Mouse (Mus musculus) MEL (cell line): ENCODE results near the gene Dhrs11. TPM values are rescaled to one million over a fixed set of nuclear protein-coding genes. Genes with fewer than 3 reads are reported as not detected.
"Not testable (repeated sequence)": the region's sequence is repeated elsewhere in the genome, so short reads cannot be mapped to it uniquely, and the experiment has no call there.

ENCODE experiments used
- DNase-seq: peaks from one replicate; pipeline ENCODE4 v3.0.0; 2011; ENCODE audit warnings: low read depth, low spot score
- H3K27ac ChIP-seq: 2 replicates; pipeline ENCODE4 v1.5.1; 2012; ENCODE audit warnings: low read depth, mild to moderate bottlenecking, control low read depth, low read length, moderate library complexity; ENCODE audit not compliant: control insufficient read depth
- H3K27me3 ChIP-seq, 2 experiments: fragments of 150-350 bp in 1 of 2; sonication (generic) in 1 of 2; 2 replicates each; pipeline ENCODE4 v1.6.1; 2012; ENCODE audit warnings: low read length in 2 of 2, mild to moderate bottlenecking in 2 of 2, improper control_type of control experiment in 1 of 2, moderate library complexity in 1 of 2; ENCODE audit not compliant: insufficient read depth in 2 of 2, control insufficient read depth in 1 of 2
- H3K36me3 ChIP-seq, 2 experiments: 2 replicates each; pipeline ENCODE4 v1.6.1; 2012 to 2014; ENCODE audit warnings: low read length in 2 of 2, improper control_type of control experiment in 1 of 2, inconsistent platforms in 1 of 2, mild to moderate bottlenecking in 1 of 2; ENCODE audit not compliant: insufficient read depth in 2 of 2, control insufficient read depth in 1 of 2
- H3K4me1 ChIP-seq, 2 experiments: fragments of 150-350 bp in 1 of 2; sonication (generic) in 1 of 2; 2 replicates each; pipeline ENCODE4 v1.6.1; 2012; ENCODE audit warnings: low read length in 2 of 2, improper control_type of control experiment in 1 of 2, mild to moderate bottlenecking in 1 of 2; ENCODE audit not compliant: insufficient read depth in 2 of 2, control insufficient read depth in 1 of 2
- H3K4me3 ChIP-seq, 2 experiments: fragments of 150-350 bp in 1 of 2; sonication (generic) in 1 of 2; 2 replicates each; pipeline ENCODE4 v1.5.1; 2012; ENCODE audit warnings: low read depth in 2 of 2, low read length in 2 of 2, mild to moderate bottlenecking in 2 of 2, moderate library complexity in 2 of 2, control low read depth in 1 of 2, improper control_type of control experiment in 1 of 2; ENCODE audit not compliant: control insufficient read depth in 1 of 2, insufficient read depth in 1 of 2
- H3K79me2 ChIP-seq: 2 replicates; pipeline ENCODE4 v1.6.1; 2012; ENCODE audit warnings: mild to moderate bottlenecking, low read length, moderate library complexity; ENCODE audit not compliant: control insufficient read depth, poor library complexity, insufficient read depth
- H3K9ac ChIP-seq: 2 replicates; pipeline ENCODE4 v1.6.1; 2012; ENCODE audit warnings: low read depth, mild to moderate bottlenecking, control low read depth, low read length, moderate library complexity; ENCODE audit not compliant: control insufficient read depth, poor library complexity, severe bottlenecking
- H3K9me3 ChIP-seq: fragments of 150-350 bp; sonication (generic); replicated peaks from 2 replicates; pipeline ENCODE4 v1.6.1; 2012; ENCODE audit warnings: mild to moderate bottlenecking, low read length, improper control_type of control experiment, moderate library complexity; ENCODE audit not compliant: insufficient read depth
- BHLHE40 ChIP-seq: IDR thresholded peaks from 2 replicates; pipeline ENCODE4 v1.6.1; 2012; ENCODE audit warnings: low read depth, mild to moderate bottlenecking, inconsistent platforms, low read length, improper control_type of control experiment, borderline replicate concordance
- CHD2 ChIP-seq: IDR thresholded peaks from 2 replicates; pipeline ENCODE4 v1.6.1; 2011; ENCODE audit warnings: low read length, improper control_type of control experiment
- CTCF ChIP-seq, 3 experiments: IDR thresholded peaks in 2 of 3; conservative IDR thresholded peaks in 1 of 3; 2 replicates each; pipeline ENCODE4 v1.5.1; 2011 to 2012; ENCODE audit warnings: low read length in 3 of 3, low read depth in 2 of 3, mild to moderate bottlenecking in 2 of 3, improper control_type of control experiment in 1 of 3, inconsistent platforms in 1 of 3, mixed read lengths in 1 of 3, moderate library complexity in 1 of 3; ENCODE audit not compliant: control insufficient read depth in 1 of 3, insufficient read depth in 1 of 3, poor library complexity in 1 of 3, severe bottlenecking in 1 of 3
- E2F4 ChIP-seq: IDR thresholded peaks from 2 replicates; pipeline ENCODE4 v1.6.1; 2011; ENCODE audit warnings: low read depth, low read length, improper control_type of control experiment, borderline replicate concordance
- ELF1 ChIP-seq: IDR thresholded peaks from 2 replicates; pipeline ENCODE4 v1.6.1; 2014; ENCODE audit warnings: low read depth, mild to moderate bottlenecking, inconsistent platforms, low read length, improper control_type of control experiment, moderate library complexity
- EP300 ChIP-seq, 2 experiments: IDR thresholded peaks; 2 replicates each; pipeline ENCODE4 v1.6.1; 2011; ENCODE audit warnings: improper control_type of control experiment in 2 of 2, low read length in 2 of 2, low read depth in 1 of 2, mild to moderate bottlenecking in 1 of 2
- GATA1 ChIP-seq: IDR thresholded peaks from 2 replicates; pipeline ENCODE4 v1.6.1; 2011; ENCODE audit warnings: low read depth, low read length, improper control_type of control experiment
- HCFC1 ChIP-seq: IDR thresholded peaks from 2 replicates; pipeline ENCODE4 v1.6.1; 2012; ENCODE audit warnings: low read depth, mild to moderate bottlenecking, inconsistent platforms, low read length, improper control_type of control experiment, moderate library complexity
- JUND ChIP-seq: IDR thresholded peaks from 2 replicates; pipeline ENCODE4 v1.6.1; 2011; ENCODE audit warnings: low read depth, mild to moderate bottlenecking, improper control_type of control experiment, low read length
- KAT2A ChIP-seq: conservative IDR thresholded peaks from 2 replicates; pipeline ENCODE4 v1.6.1; 2012; ENCODE audit warnings: low read depth, low read length, improper control_type of control experiment, inconsistent platforms
- MAFK ChIP-seq: IDR thresholded peaks from 2 replicates; pipeline ENCODE4 v1.6.1; 2011; ENCODE audit warnings: low read depth, mild to moderate bottlenecking, low read length, improper control_type of control experiment, borderline replicate concordance
- MAZ ChIP-seq: IDR thresholded peaks from 2 replicates; pipeline ENCODE4 v1.6.1; 2012; ENCODE audit warnings: low read depth, mild to moderate bottlenecking, inconsistent platforms, low read length, improper control_type of control experiment
- MXI1 ChIP-seq: IDR thresholded peaks from 2 replicates; pipeline ENCODE4 v1.6.1; 2011; ENCODE audit warnings: mild to moderate bottlenecking, low read depth, low read length, improper control_type of control experiment
- MYB ChIP-seq: IDR thresholded peaks from 2 replicates; pipeline ENCODE4 v1.6.1; 2011; ENCODE audit warnings: mild to moderate bottlenecking, low read depth, low read length, improper control_type of control experiment
- MYC ChIP-seq: IDR thresholded peaks from 2 replicates; pipeline ENCODE4 v1.6.1; 2011; ENCODE audit warnings: low read depth, mild to moderate bottlenecking, low read length, improper control_type of control experiment, moderate library complexity
- POLR2A ChIP-seq, 2 experiments: IDR thresholded peaks; 2 replicates each; pipeline ENCODE4 v1.6.1; 2011 to 2012; ENCODE audit warnings: low read length in 2 of 2, mild to moderate bottlenecking in 2 of 2, control low read depth in 1 of 2, improper control_type of control experiment in 1 of 2, low read depth in 1 of 2, moderate library complexity in 1 of 2; ENCODE audit not compliant: control insufficient read depth in 1 of 2, insufficient read depth in 1 of 2, poor library complexity in 1 of 2
- POLR2AphosphoS5 ChIP-seq: IDR thresholded peaks from 2 replicates; pipeline ENCODE4 v1.6.1; 2012; ENCODE audit warnings: low read depth, borderline replicate concordance, mild to moderate bottlenecking, inconsistent platforms, low read length, moderate library complexity, mixed read lengths
- RAD21 ChIP-seq: IDR thresholded peaks from 2 replicates; pipeline ENCODE4 v1.6.1; 2011; ENCODE audit warnings: mild to moderate bottlenecking, low read depth, low read length, improper control_type of control experiment
- SIN3A ChIP-seq: IDR thresholded peaks from 2 replicates; pipeline ENCODE4 v1.6.1; 2012; ENCODE audit warnings: low read length, improper control_type of control experiment, inconsistent platforms
- TAL1 ChIP-seq: IDR thresholded peaks from 2 replicates; pipeline ENCODE4 v1.6.1; 2012; ENCODE audit warnings: mild to moderate bottlenecking, inconsistent platforms, low read length, moderate library complexity, mixed read lengths
- TBP ChIP-seq: IDR thresholded peaks from 2 replicates; pipeline ENCODE4 v1.8.0; 2011; ENCODE audit warnings: low read depth, low read length, improper control_type of control experiment
- TCF12 ChIP-seq: IDR thresholded peaks from 2 replicates; pipeline ENCODE4 v1.6.1; 2014; ENCODE audit warnings: low read depth, mild to moderate bottlenecking, inconsistent platforms, low read length, improper control_type of control experiment, moderate library complexity
- UBTF ChIP-seq: IDR thresholded peaks from 2 replicates; pipeline ENCODE4 v1.6.1; 2012; ENCODE audit warnings: low read depth, mild to moderate bottlenecking, inconsistent platforms, low read length, improper control_type of control experiment, moderate library complexity, borderline replicate concordance; ENCODE audit not compliant: insufficient read depth
- ZC3H11A ChIP-seq: IDR thresholded peaks from 2 replicates; pipeline ENCODE4 v1.6.1; 2012; ENCODE audit warnings: low read depth, mild to moderate bottlenecking, inconsistent platforms, low read length, improper control_type of control experiment
- ZNF384 ChIP-seq: IDR thresholded peaks from 2 replicates; pipeline ENCODE4 v1.6.1; 2012; ENCODE audit warnings: low read depth, mild to moderate bottlenecking, inconsistent platforms, low read length, improper control_type of control experiment
- polyA plus RNA-seq, 2 experiments: library from polyadenylated mRNA; stranded (reverse) in 1 of 2; unstranded in 1 of 2; fragments of >175 nt in 1 of 2; fragments of >200 nt in 1 of 2; gene quantifications; 2 replicates each; pipeline versions ENCODE4 v1.2.1 to v1.2.4; 2012; ENCODE audit warnings: low replicate concordance in 2 of 2, low read depth in 1 of 2; ENCODE audit not compliant: insufficient read length in 2 of 2, insufficient read depth in 1 of 2, missing spikeins in 1 of 2
- total RNA-seq: library from RNA; depleted of rRNA; stranded (reverse); fragments of 300-350 nt; gene quantifications from 2 replicates; pipeline ENCODE4 v1.2.3, GENCODE M21; 2012

Dhrs11 gene
- total and polyA plus RNA-seq, 3 experiments, result 36.6 to 37.7 TPM; not detected in 1

DNA sequence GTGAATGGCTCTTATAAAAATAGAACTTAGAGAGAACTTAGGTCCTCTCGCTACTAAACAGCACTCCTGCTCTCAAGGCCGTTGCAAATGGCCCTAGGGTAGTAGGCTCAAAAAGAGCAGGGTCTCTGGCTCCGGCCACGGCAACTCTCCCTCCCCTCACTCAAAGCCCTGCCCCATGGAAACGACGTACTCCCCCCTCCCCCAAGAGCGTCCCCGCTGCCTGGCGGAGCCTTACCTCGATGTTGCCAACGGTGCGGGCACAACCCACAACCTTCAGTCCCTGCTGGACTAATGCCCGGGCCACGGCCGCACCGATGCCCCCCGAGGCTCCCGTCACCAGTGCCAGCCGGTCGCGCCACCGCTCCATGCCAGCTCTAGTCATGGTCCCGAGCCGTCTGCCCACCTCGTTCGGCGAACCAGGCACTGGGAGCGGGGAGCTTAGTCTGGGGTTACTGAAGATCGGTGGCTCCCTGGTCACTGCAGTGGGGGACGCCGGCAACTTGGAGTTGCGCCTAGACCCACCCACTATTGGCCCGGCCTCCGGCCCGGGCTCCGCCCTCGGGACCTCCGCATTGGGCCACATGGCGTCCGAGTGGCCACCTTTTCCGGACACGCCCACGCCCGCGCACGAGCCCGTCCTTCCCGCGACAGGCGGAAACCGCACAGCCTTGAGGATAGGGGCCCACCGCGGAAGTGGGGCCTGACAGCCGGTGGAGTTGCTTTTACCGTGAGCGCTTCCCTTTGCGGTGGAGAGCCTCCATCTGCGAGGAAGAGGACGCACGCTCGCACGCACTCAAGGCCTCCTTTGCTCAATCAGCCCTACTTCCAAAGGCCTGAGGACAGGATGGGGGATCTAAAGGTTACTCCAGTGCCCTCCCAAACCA is at the start of gene Dhrs11 (continued):
- TF ChIP-seq MAFK (no peak), ZC3H11A (no peak)

GRCm38 (mm10) chr11:84876020-84876419 is 47.2 kb upstream of the Dhrs11 start:
- Histone ChIP-seq H3K36me3 (peaks cover 0 to 22% of the 10 kb centered on the region in 2 experiments; a peak in 2 of 4 replicates), H3K79me2 (peaks cover 19% of the 10 kb centered on the region), H3K4me1 (peaks cover 12 to 13% of the 10 kb centered on the region in 2 experiments)
- H3K9ac ChIP-seq, DNase-seq, H3K9me3 ChIP-seq, H3K4me3 ChIP-seq, H3K27ac ChIP-seq, H3K27me3 ChIP-seq: not testable (repeated sequence)
- peak; percentile 51; the same call in 1 of the 2 replicates for TF ChIP-seq ZNF384

GRCm38 (mm10) chr11:84873042-84873833 is 44.4 kb upstream of the Dhrs11 start:
- H3K27ac ChIP-seq, result peak overlapping the region; percentile 63
- H3K9ac ChIP-seq, result peak overlapping the region; percentile 54
- H3K27me3 ChIP-seq, result no peaks in the 10 kb centered on the region
- peak overlapping the region in 1 of 2 experiments; percentile 23; a peak in 2 of 4 replicates for H3K4me3 ChIP-seq
- no peaks in the 10 kb centered on the region for H3K9me3 ChIP-seq
- peak; percentile 87 for DNase-seq
- H3K36me3 ChIP-seq, result peaks cover 0 to 23% of the 10 kb centered on the region in 2 experiments; a peak in 2 of 4 replicates
- H3K4me1 ChIP-seq, result peaks cover 3 to 12% of the 10 kb centered on the region in 2 experiments; a peak in 3 of 4 replicates
- H3K79me2 ChIP-seq, result peaks cover 27% of the 10 kb centered on the region
- TF ChIP-seq TAL1 (peak; percentile 81), UBTF (no peak), GATA1 (peak; percentile 93), MYB (peak; percentile 80), MAFK (peak; percentile 82), ELF1 (0 out of 2 replicates have a peak, but pooled peaks have one; percentile 10), MAZ (no peak), POLR2AphosphoS5 (no peak), TBP (0 out of 2 replicates have a peak, but pooled peaks have one; percentile 12), RAD21 (no peak; the same call in 1 of the 2 replicates), HCFC1 (0 out of 2 replicates have a peak, but pooled peaks have one; percentile 57), JUND (no peak), POLR2A (IDR thresholded peaks at IDR 0.05; ENCODE audit: control insufficient read depth in 1 of 2, insufficient read depth in 1 of 2, low read depth in 1 of 2, low read length in 2 of 2, poor library complexity in 1 of 2) (no peak), TCF12 (peak; percentile 89), CTCF (IDR thresholded peaks at IDR 0.05 in 2 of 3, conservative IDR thresholded peaks at IDR 0.05 in 1 of 3; ENCODE audit: control insufficient read depth in 1 of 3, insufficient read depth in 1 of 3, low read depth in 2 of 3, low read length in 3 of 3, poor library complexity in 1 of 3, severe bottlenecking in 1 of 3) (peak; percentile 5 to 44 (median 19); a peak in 5 of 6 replicates), EP300 (IDR thresholded peaks at IDR 0.05; ENCODE audit: low read depth in 1 of 2, low read length in 2 of 2) (peak; percentile 92 to 94; a peak in 3 of 4 replicates), KAT2A (no peak; the same call in 1 of the 2 replicates), BHLHE40 (no peak; the same call in 1 of the 2 replicates), CHD2 (peak; percentile 15; the same call in 1 of the 2 replicates), MYC (peak; percentile 83), SIN3A (peak; percentile 77), E2F4 (no peak), MXI1 (0 out of 2 replicates have a peak, but pooled peaks have one; percentile 16)
